Mouse (Mus musculus): ENCODE results near the gene Tmsb15a. TPM values are rescaled to one million over a fixed set of nuclear protein-coding genes. Genes with fewer than 3 reads are reported as not detected.
"Not testable (repeated sequence)": the region's sequence is repeated elsewhere in the genome, so short reads cannot be mapped to it uniquely, and the experiment has no call there.

The Tmsb15a gene
- total RNA-seq (2021), result not detected
- long read RNA-seq, experiment 1, result 0 reads
- long read RNA-seq, experiment 2, result 0 reads

DNA sequence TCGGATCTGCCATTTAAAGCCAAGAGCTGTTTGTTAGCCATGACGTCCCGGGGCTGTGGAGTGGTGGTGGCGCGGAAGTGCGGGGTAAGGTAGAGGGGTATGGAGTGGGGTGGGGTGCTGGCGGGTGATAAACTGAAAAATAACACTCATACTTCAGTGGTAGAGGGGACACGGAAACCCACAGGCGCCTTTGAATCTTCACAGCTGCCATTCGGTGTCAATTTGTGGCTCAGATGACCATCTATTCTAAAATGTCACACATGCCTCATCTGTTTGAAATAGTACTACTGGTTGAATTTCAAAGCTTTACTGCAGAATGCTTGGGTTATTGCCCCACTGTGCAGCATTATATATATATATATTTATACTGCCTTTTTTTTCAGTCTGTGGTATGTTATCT, at the start of gene Tmsb15a:
Gene Tmsb15a (minus strand): TSS at position 101 of the 400 bp plus-strand sequence.
- no peak for DNase-seq (ENCODE audit: low spot score)

DNA sequence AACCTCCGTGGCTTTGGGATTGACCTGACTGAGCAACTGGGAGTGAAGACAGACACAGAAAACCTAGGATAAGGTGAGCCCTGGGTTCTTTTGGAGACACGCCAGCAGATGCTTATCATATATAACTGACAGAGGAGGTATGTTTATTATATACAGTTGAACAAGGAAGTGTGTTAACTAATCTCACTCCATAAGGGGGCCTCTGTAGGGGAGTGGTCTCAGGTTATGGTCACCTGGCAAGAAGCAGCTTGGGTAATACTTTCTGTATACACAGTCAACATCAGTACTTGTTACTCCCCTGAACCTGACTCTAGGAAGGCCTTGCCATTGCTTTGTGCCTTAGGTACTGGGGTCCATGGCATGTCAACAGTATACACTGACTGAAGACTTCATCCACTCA, 43.5 kb upstream of the Tmsb15a start:
- DNase-seq (ENCODE audit: low spot score), result no peak

DNA sequence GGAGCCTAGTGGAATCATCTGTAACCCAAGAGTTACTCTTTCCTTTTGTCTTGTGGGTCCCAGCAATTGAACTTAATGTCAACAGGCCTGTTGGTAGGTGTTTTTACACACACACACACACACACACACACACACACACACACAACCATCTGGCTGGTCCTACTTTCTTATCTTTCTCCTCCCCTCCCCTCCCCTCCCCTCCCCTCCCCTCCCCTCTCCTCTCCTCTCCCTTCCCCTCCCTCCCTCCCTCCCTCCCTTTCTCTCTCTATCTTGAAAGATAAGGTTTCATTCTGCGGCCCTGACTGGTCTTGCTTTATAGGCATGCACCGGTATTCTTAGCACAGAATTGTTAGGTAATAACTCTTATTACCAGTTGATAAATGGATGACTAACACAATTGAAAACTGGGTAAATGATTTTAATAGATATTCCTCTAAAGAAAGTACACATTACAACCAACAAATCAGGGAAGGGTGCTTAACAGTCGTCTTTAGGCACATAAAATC, 43.0 kb upstream of the Tmsb15a start:
- no peak for DNase-seq (ENCODE audit: low spot score)

DNA sequence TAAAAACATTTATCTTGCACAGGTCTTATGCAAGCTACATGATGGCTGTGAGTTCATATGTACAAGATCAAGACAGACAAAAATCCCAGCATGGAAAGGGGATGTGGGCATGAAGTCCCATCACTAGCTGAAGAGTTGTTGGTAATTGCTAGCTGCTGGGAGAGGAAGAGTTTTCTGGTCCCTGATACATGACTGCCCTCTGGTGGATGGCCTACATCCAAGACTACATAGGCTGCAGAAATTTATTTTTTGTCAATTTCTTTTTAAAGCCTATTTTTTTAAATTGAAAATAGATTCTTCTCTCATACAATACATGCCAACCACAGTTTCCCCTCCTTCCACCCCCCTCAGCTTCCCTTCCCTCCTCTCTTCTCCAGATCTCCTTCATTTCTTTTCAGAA, 36.6 kb upstream of the Tmsb15a start:
- peak; percentile 11 for DNase-seq (ENCODE audit: low spot score)

DNA sequence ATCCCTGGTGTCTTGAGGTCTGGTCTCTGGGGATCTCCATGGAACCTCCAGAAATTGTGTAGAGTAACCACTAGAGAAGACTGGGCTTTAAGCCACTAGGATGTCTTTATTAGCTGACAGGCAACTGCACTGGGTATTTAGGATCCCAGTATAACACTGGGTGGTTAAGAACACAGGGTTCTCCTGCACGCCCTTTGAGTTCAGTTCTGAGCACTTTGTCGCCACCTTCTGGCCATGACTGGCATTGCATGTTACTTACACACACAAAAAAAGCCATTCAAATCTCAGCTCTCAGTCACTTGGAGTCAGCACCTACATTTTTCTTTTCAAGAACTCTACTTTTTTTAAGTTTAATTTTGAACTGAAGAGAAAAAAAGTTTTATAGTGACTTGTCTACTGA, 27.8 kb upstream of the Tmsb15a start:
- DNase-seq (ENCODE audit: low spot score), result peak; percentile 62

DNA sequence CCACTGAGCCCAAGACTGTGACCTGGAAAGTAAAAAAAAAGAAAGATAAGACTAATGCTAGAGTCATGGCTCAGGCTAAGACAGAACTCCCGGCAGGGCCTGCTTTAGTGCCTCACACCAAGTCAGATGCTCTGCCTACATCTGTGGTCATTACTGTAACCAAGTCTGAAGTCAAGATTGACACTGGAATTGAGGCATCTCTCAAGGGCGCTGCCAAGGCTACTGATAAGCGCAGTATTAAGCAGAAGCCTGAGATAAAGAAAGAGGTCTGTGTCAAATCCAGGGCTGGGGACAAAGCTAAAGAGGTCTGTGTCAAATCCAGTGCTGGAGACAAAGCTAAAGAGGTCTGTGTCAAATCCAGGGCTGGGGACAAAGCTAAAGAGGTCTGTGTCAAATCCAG, 20.3 kb upstream of the Tmsb15a start:
- not testable (repeated sequence) for DNase-seq (ENCODE audit: low spot score)

DNA sequence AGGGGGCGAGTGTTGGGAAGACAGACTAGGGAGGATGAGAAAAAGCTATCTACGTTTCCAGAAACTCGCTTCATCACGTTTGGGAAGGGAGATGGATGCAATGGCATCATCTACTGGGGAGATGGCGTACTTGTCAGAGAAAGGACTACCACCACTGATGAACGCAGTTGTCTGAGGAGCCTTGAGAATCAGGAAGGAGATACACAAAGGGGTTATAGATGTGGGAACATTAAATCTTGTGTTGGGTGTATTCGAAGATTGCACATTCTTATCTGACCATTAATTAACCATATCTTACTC, 17.9 kb upstream of the Tmsb15a start:
- DNase-seq (ENCODE audit: low spot score), result no peak

DNA sequence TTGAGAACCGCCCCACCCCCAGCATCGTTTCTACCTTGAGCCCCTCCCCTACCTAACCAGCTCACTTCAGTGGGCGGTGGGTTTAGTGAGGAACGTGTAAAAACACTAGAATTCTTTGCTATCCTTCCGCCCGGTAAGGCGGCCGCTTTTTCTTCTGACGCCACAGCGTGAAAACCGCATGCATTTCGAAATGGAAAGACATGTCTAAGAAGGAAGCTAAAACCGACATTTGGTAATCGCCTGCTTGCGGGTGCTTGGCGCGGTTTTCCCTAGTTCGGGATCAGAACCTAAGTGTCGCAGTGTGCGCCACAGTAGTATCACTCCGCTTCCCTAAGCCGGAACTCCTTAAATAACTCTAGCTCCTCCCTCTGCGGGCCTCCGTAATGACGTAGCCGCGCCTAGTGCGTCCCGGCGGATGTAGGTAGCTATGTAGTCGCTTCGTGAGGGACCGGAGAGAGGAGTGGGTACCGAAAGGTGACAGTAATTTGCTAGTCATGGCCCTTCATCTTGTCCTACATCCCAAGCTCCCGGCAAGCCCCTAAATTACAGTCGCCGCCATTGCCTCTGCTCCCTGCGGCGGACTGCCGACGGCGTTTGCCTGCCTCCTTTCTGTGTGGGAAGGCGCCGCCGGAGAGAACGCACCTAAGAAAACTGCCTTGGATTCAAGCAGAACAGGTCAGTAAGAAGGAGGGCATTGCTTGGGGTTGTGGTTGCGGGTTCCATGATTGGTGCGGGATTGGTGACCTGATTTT, 17.4 kb upstream of the Tmsb15a start, which contains the start of the genes Armcx5 and Gprasp1:
Gene Armcx5 (plus strand): TSS at position 430 of the 752 bp plus-strand sequence.
Gene Gprasp1 (plus strand): TSS at position 430 of the 752 bp plus-strand sequence.
- DNase-seq (ENCODE audit: low spot score), result peak; percentile 83

DNA sequence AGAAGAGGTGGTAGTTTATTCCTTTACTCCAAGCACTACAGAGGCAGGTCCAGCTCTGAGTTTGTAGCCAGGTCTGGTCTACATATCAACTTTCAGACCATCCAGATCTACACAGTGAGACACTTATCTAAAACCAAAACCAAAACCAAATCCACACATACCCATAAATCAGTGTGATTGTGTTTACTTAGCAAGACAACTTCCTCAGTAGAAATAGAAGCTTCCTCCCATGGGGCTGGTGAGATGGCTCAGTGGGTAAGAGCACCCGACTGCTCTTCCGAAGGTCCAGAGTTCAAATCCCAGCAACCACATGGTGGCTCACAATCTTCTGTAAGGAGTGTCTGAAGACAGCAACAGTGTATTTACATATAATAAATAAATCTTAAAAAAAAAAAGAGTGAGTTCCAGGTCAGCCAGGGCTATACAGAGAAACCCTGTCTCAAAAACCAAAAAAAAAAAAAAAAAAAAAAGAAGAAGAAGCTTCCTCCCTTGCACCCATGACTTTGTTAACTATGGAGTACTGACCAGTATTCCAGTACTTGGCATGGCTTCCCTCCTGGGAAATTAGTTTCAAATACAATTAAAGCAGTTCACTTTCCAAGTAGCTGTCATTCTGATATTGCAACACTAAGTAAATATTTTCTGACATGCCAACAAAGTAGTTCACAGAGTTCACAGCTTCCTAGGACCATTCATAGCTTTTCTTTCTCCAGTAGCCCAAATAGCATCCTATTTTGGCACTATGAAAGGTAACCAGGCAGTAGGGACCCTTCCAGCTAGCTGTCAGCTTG, 13.9 kb upstream of the Tmsb15a start:
- DNase-seq (ENCODE audit: low spot score), result no peak

DNA sequence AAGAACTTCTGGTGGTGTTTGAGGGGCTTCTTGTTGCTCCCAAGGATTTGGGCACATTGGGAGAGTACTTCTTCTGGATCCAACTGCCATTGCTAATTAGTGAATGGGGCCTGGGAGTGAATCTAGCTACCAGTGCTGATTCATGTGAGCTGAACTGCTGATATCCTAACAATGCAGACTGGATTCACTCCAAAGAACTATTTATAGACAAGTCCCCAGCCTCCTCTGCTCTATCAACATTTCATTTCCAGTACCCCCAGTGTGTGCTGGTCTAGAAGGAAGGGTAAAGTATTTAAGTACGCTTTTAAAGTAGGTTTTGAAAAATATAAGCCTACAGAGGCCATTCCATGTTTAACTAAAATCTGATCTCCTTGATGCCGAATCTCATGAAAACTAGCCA, 12.2 kb downstream of the Tmsb15a start:
- DNase-seq (ENCODE audit: low spot score), result no peak

DNA sequence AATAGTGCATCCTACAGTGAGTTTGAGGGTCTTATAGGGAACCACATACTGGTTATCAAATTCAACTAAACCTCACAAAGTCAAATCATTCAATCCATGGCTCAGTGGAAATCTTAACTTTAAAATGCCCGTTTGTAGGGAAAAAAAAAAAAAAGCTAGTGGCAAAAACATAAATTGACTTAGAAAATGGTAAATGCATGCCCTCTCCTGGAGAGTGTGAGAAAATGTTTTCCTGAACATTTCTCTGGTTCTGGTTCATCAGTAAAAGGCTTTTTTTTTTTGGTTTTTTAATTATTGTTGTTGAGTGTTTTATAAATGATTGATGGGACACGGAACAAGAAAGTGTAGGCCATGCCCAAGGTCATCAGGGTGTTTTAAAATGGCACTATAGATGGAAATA, 20.7 kb downstream of the Tmsb15a start:
- no peak for DNase-seq (ENCODE audit: low spot score)

DNA sequence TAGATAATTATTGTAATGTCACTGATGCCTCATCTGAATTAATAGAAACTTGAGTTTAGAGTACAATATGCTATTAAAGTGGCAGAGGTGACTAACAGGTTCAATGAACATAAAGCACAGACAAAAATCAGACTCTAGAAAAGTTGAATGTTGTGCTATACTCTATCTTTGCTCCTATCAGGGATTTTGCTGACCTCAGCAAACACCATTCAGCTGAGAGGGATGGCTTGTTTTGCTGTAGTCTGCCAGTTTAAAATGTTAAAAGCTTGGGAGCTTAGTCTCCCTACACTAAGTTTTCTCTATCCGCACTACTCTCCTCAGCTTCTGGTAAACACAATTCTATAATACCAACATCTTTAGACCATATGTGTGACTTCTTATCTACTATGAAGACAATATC, 21.9 kb downstream of the Tmsb15a start:
- DNase-seq (ENCODE audit: low spot score), result no peak

DNA sequence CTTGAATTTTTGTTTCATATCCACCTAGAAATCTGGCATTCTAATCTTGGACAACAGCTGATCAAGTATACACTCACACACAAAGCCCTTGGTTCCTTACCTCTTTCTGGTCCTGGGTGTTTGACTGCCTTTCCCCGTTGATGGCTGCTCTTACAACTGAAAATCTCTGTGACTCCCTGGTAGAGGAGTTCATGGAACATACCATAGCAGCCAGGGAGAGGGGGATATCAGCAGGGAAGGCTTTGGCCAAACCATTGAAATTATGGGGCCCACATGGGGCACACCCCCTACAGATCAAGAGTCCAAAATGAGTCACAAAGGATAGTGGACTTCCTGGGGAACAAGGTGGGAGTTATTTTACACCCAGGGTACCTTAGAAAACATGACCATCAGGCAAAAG, 31.4 kb downstream of the Tmsb15a start, which contains the start of gene Tcp11x2:
Gene Tcp11x2 (minus strand): TSS at position 158 of the 400 bp plus-strand sequence.
- DNase-seq (ENCODE audit: low spot score), result no peak

DNA sequence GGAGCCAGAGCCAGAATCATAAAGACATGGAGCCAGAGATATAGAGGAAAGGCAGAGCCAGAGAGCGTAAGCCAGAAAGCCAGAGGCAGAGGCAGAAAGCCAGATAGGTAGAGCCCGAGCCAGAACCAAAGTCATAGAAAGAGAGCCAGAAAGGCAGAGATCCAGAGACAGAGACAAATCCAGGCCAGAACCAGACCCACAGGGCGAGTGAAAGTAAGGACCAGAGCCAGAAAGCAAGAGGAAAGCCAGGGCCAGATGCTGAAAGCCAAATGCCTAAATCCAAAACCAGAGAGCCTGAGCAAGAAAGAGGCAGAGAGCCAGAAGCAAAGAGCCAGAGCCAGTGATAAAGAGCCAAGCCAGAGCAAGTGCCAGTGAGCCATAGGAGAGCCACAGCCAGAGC, 37.3 kb downstream of the Tmsb15a start:
- no peak for DNase-seq (ENCODE audit: low spot score)

DNA sequence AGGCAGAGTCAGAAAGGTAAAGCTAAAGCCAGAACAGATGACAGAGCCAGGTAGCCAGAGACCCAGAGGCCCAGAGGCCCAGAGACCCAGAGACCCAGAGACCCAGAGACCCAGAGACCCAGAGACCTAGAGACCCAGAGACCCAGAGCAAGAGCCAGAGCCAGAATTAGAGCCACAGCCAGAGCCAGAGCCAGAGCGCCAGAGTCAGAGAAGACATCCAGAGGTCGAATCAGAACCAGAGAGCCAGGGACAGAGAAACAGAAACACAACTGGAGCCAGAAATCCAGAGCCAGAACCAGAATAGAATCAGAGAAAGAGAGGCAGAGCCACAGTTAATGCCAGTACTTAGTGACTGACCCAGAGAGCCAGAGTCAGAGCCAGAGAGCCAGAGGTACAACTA, 43.2 kb downstream of the Tmsb15a start:
- DNase-seq (ENCODE audit: low spot score), result no peak

Small RNA genes lying within 50 kb of the gene (microRNA-seq; reads per million reads assigned to microRNA genes)
- not detected for gene Mir7646

Other genes starting within 250 kb of the Tmsb15a start
- not detected for gene AV320801, start 230.7 kb downstream of the Tmsb15a start, total RNA-seq (2021)
- gene Nxf7, start 126.5 kb downstream of the Tmsb15a start, total RNA-seq (2021), result not detected
- gene Prame, start 97.6 kb downstream of the Tmsb15a start, total RNA-seq (2021), result not detected
- gene Tcp11x2, start 31.5 kb downstream of the Tmsb15a start, total RNA-seq (2021), result not detected
- 1 to 10 TPM; 4.0 to 4.7 TPM for gene Armcx5, start 17.5 kb upstream of the Tmsb15a start, total RNA-seq (2021)
- 10 to 100 TPM; 17.3 to 19.1 TPM for gene Gprasp1, start 17.5 kb upstream of the Tmsb15a start, total RNA-seq (2021)
- gene Bhlhb9, start 72.3 kb upstream of the Tmsb15a start, total RNA-seq (2021), result 1 to 10 TPM; 1.4 to 2.8 TPM
- gene Gprasp2, start 113.8 kb upstream of the Tmsb15a start, total RNA-seq (2021), result 1 to 10 TPM; 1.0 to 1.1 TPM